Mouse (Mus musculus) heart, embryonic 11.5 days (tissue): ENCODE measurements around the gene Tex12. TPM values are rescaled to one million over a fixed set of nuclear protein-coding genes. Genes with fewer than 3 reads are reported as not detected.

Experiments used
- ATAC-seq: fragments of 200-750 bp; cut with Nextera tagmentation; replicated peaks from 2 replicates; pipeline ENCODE4 v1.8.0; 2017; ENCODE audit warnings: moderate library complexity; ENCODE audit not compliant: insufficient number of reproducible peaks, low FRiP score, low TSS enrichment
- H3K27ac ChIP-seq: fragments of 300-500 bp; sonication (generic); 2 replicates; pipeline ENCODE4 v1.5.1; 2014; ENCODE audit warnings: mild to moderate bottlenecking, low read depth, low read length
- H3K27me3 ChIP-seq: fragments of 300-500 bp; sonication (generic); 2 replicates; pipeline ENCODE4 v1.6.1; 2014; ENCODE audit warnings: mild to moderate bottlenecking, low read length, mixed read lengths; ENCODE audit not compliant: control insufficient read depth, insufficient read depth
- H3K36me3 ChIP-seq: fragments of 300-500 bp; sonication (generic); 2 replicates; pipeline ENCODE4 v1.6.1; 2014; ENCODE audit warnings: mild to moderate bottlenecking, low read length, moderate library complexity, mixed read lengths; ENCODE audit not compliant: control insufficient read depth, insufficient read depth
- H3K4me1 ChIP-seq: fragments of 300-500 bp; sonication (generic); 2 replicates; pipeline ENCODE4 v1.6.1; 2014; ENCODE audit warnings: low read length; ENCODE audit not compliant: control insufficient read depth, insufficient read depth
- H3K4me2 ChIP-seq: fragments of 300-500 bp; sonication (generic); 2 replicates; pipeline ENCODE4 v1.6.1; 2014; ENCODE audit warnings: mild to moderate bottlenecking, moderate library complexity
- H3K4me3 ChIP-seq: fragments of 300-500 bp; sonication (generic); 2 replicates; pipeline ENCODE4 v1.5.1; 2014; ENCODE audit warnings: low read depth, low read length
- H3K9ac ChIP-seq: fragments of 300-500 bp; sonication (generic); 2 replicates; pipeline ENCODE4 v1.6.1; 2014; ENCODE audit warnings: mild to moderate bottlenecking, low read depth, low read length, moderate library complexity
- H3K9me3 ChIP-seq: fragments of 300-500 bp; sonication (generic); replicated peaks from 2 replicates; pipeline ENCODE4 v1.6.1; 2016; ENCODE audit warnings: low read length; ENCODE audit not compliant: control insufficient read depth
- WGBS: fragments of 180-500 bp; shearing (Covaris S2); extraction: QIAGEN DNeasy Blood & Tissue Kit; methylation state at CpG from one replicate; pipeline ENCODE4 v1.1.7; 2014; ENCODE audit not compliant: insufficient replicate concordance; 5-methylcytosine and 5-hydroxymethylcytosine counted together
- polyA plus RNA-seq: library from polyadenylated mRNA; unstranded; fragments of >200 nt; fragmentation: Nextera tagmentation; extraction: Ambion mirVana; gene quantifications from 2 replicates; pipeline ENCODE4 v1.2.1, GENCODE M21; 2014

Gene Tex12
- polyA plus RNA-seq, 1 experiment from 2014 or later: not detected

GRCm38 (mm10) chr9:50593544-50593943 lies 32.4 kb upstream of the Tex12 start:
- Histone ChIP-seq H3K4me2 (no peak overlapping the region), H3K4me1 (no peaks in the 10 kb centered on the region), H3K27ac (no peak overlapping the region), H3K36me3 (peaks cover 26% of the 10 kb centered on the region), H3K9me3 (no peaks in the 10 kb centered on the region), H3K27me3 (no peaks in the 10 kb centered on the region), H3K9ac (no peak overlapping the region), H3K4me3 (no peak overlapping the region)
- 73% methylated on average over 3 of the region's 3 CpGs for WGBS
- no peak for ATAC-seq

GRCm38 (mm10) chr9:50592955-50593354 lies 31.8 kb upstream of the Tex12 start:
- Histone ChIP-seq H3K4me2 (no peak overlapping the region), H3K27ac (no peak overlapping the region), H3K4me1 (no peaks in the 10 kb centered on the region), H3K9ac (no peak overlapping the region), H3K27me3 (no peaks in the 10 kb centered on the region), H3K4me3 (no peak overlapping the region), H3K36me3 (peaks cover 20% of the 10 kb centered on the region), H3K9me3 (no peaks in the 10 kb centered on the region)
- 81% methylated on average over 9 of the region's 9 CpGs for whole genome bisulfite sequencing
- no peak for ATAC-seq

- H3K4me1 ChIP-seq: no peaks in the 10 kb centered on the region
- H3K36me3 ChIP-seq: peaks cover 4% of the 10 kb centered on the region; the same call in 1 of the 2 replicates
- 72% methylated on average over 10 of the region's 10 CpGs for WGBS
- no peak overlapping the region for H3K4me2 ChIP-seq
- ATAC-seq: no peak
- H3K27me3 ChIP-seq: no peaks in the 10 kb centered on the region
- no peaks in the 10 kb centered on the region for H3K9me3 ChIP-seq
- no peak overlapping the region for H3K9ac ChIP-seq
- H3K4me3 ChIP-seq: no peak overlapping the region
- no peak overlapping the region for H3K27ac ChIP-seq
These were observed 29.9 kb upstream of the Tex12 start for GRCm38 (mm10) chr9:50590856-50591518.

- no peak overlapping the region for H3K4me2 ChIP-seq
- H3K9ac ChIP-seq: no peak overlapping the region
- H3K36me3 ChIP-seq: no peaks in the 10 kb centered on the region
- H3K4me1 ChIP-seq: no peaks in the 10 kb centered on the region
- H3K4me3 ChIP-seq: no peak overlapping the region
- H3K27ac ChIP-seq: no peak overlapping the region
- 68% methylated on average over 4 of the region's 4 CpGs for WGBS
- H3K27me3 ChIP-seq: no peaks in the 10 kb centered on the region
- ATAC-seq: no peak
- no peaks in the 10 kb centered on the region for H3K9me3 ChIP-seq
These were observed 25.8 kb upstream of the Tex12 start for GRCm38 (mm10) chr9:50586955-50587354.

- no peak for ATAC-seq
- Histone ChIP-seq H3K27me3 (no peaks in the 10 kb centered on the region), H3K27ac (no peak overlapping the region), H3K9me3 (no peaks in the 10 kb centered on the region), H3K4me1 (no peaks in the 10 kb centered on the region), H3K9ac (no peak overlapping the region), H3K4me3 (no peak overlapping the region), H3K36me3 (no peaks in the 10 kb centered on the region), H3K4me2 (no peak overlapping the region)
- WGBS: 77% methylated on average over 6 of the region's 6 CpGs
These were observed 24.2 kb upstream of the Tex12 start for GRCm38 (mm10) chr9:50585145-50585818.

- no peaks in the 10 kb centered on the region for H3K27me3 ChIP-seq
- H3K27ac ChIP-seq: no peak overlapping the region
- no peak overlapping the region for H3K4me3 ChIP-seq
- H3K4me1 ChIP-seq: no peaks in the 10 kb centered on the region
- no peak overlapping the region for H3K4me2 ChIP-seq
- ATAC-seq: no peak
- no peaks in the 10 kb centered on the region for H3K9me3 ChIP-seq
- H3K9ac ChIP-seq: no peak overlapping the region
- no peaks in the 10 kb centered on the region for H3K36me3 ChIP-seq
- WGBS: 27% methylated on average over 4 of the region's 4 CpGs
These were observed 19.2 kb upstream of the Tex12 start for GRCm38 (mm10) chr9:50580370-50580769.

GRCm38 (mm10) chr9:50569599-50570525 lies 8.7 kb upstream of the Tex12 start:
- WGBS: 64% methylated on average over 10 of the region's 10 CpGs
- Histone ChIP-seq H3K9me3 (no peaks in the 10 kb centered on the region), H3K4me1 (no peaks in the 10 kb centered on the region), H3K27me3 (no peaks in the 10 kb centered on the region), H3K9ac (no peak overlapping the region), H3K4me3 (no peak overlapping the region), H3K36me3 (no peaks in the 10 kb centered on the region), H3K4me2 (no peak overlapping the region), H3K27ac (no peak overlapping the region)
- ATAC-seq: no peak

- no peak for ATAC-seq
These were observed 6.8 kb upstream of the Tex12 start for GRCm38 (mm10) chr9:50567881-50568280.

More at GRCm38 (mm10) chr9:50567881-50568280, 6.8 kb upstream of the Tex12 start:
- no peak overlapping the region for H3K27ac ChIP-seq
- no peak overlapping the region for H3K4me2 ChIP-seq
- H3K9ac ChIP-seq: no peak overlapping the region
- H3K4me1 ChIP-seq: no peaks in the 10 kb centered on the region
- no peak overlapping the region for H3K4me3 ChIP-seq
- WGBS: 80% methylated on average over 2 of the region's 2 CpGs
- no peaks in the 10 kb centered on the region for H3K36me3 ChIP-seq
- no peaks in the 10 kb centered on the region for H3K27me3 ChIP-seq
- no peaks in the 10 kb centered on the region for H3K9me3 ChIP-seq
